Mouse (Mus musculus) neural tube, embryonic 12.5 days (tissue): ENCODE measurements around the gene Lipm. TPM values are rescaled to one million over a fixed set of nuclear protein-coding genes. Genes with fewer than 3 reads are reported as not detected.

Experiments
- ATAC-seq: fragments of 200-750 bp; cut with Nextera tagmentation; 2 replicates; pipeline ENCODE4 v1.8.0; 2017; ENCODE audit warnings: low read depth, mild to moderate bottlenecking, moderate TSS enrichment, moderate library complexity; ENCODE audit not compliant: low FRiP score
- H3K27ac ChIP-seq: fragments of 300-500 bp; sonication (generic); 2 replicates; pipeline ENCODE4 v1.5.1; 2016
- H3K27me3 ChIP-seq: fragments of 300-500 bp; sonication (generic); replicated peaks from 2 replicates; pipeline ENCODE4 v1.6.1; 2016; ENCODE audit warnings: mild to moderate bottlenecking
- H3K36me3 ChIP-seq: fragments of 300-500 bp; sonication (generic); 2 replicates; pipeline ENCODE4 v1.6.1; 2016; ENCODE audit warnings: mild to moderate bottlenecking
- H3K4me1 ChIP-seq: fragments of 300-500 bp; sonication (generic); 2 replicates; pipeline ENCODE4 v1.6.1; 2016
- H3K4me2 ChIP-seq: fragments of 300-500 bp; sonication (generic); replicated peaks from 2 replicates; pipeline ENCODE4 v1.6.1; 2016; ENCODE audit warnings: mild to moderate bottlenecking
- H3K4me3 ChIP-seq: fragments of 300-500 bp; sonication (generic); 2 replicates; pipeline ENCODE4 v1.5.1; 2016
- H3K9ac ChIP-seq: fragments of 300-500 bp; sonication (generic); 2 replicates; pipeline ENCODE4 v1.6.1; 2016; ENCODE audit warnings: mild to moderate bottlenecking
- H3K9me3 ChIP-seq: fragments of 300-500 bp; sonication (generic); 2 replicates; pipeline ENCODE4 v1.6.1; 2016; ENCODE audit warnings: mild to moderate bottlenecking
- WGBS: fragments of 180-500 bp; shearing (Covaris S2); methylation state at CpG from one replicate; pipeline ENCODE4 v1.1.7; 2016; 5-methylcytosine and 5-hydroxymethylcytosine counted together
- microRNA-seq: library from miRNA; unstranded; fragments of <30 nt; microRNA quantifications from one replicate; pipeline ENCODE4, GENCODE M21; 2017
- polyA plus RNA-seq: library from polyadenylated mRNA; unstranded; fragments of >200 nt; fragmentation: Nextera tagmentation; extraction: Ambion mirVana; gene quantifications from 2 replicates; pipeline ENCODE4 v1.2.1, GENCODE M21; 2016

Gene Lipm
- polyA plus RNA-seq, 1 experiment from 2014 or later, result not detected

GRCm38 (mm10) chr19:34171167-34171566 is 70.4 kb downstream of the Lipm start:
- H3K9ac ChIP-seq, result no peak overlapping the region
- H3K27me3 ChIP-seq, result no peaks in the 10 kb centered on the region
- no peaks in the 10 kb centered on the region for H3K4me1 ChIP-seq
- H3K27ac ChIP-seq, result no peak overlapping the region
- H3K4me2 ChIP-seq, result no peak overlapping the region
- ATAC-seq, result no peak
- no peaks in the 10 kb centered on the region for H3K9me3 ChIP-seq
- no peak overlapping the region for H3K4me3 ChIP-seq
- WGBS, result 73% methylated on average over 3 of the region's 3 CpGs
- H3K36me3 ChIP-seq, result no peaks in the 10 kb centered on the region

Small RNA genes lying within 50 kb of the gene (microRNA-seq; reads per million reads assigned to microRNA genes)
- not detected for gene Gm23334

Other genes starting within 250 kb of the Lipm start
- gene Lipf, start 139.7 kb upstream of the Lipm start, polyA plus RNA-seq, result not detected in 2 replicates
- not detected in 2 replicates for gene Lipk, start 92.6 kb upstream of the Lipm start, polyA plus RNA-seq
- gene Lipn, start 33.6 kb upstream of the Lipm start, polyA plus RNA-seq, result not detected in 2 replicates
- 0.19 and 0.20 TPM in 2 replicates for gene Ankrd22, start 65.1 kb downstream of the Lipm start, polyA plus RNA-seq
- 5.8 and 6.8 TPM in 2 replicates for gene Stambpl1, start 91.3 kb downstream of the Lipm start, polyA plus RNA-seq
- gene Acta2, start 154.7 kb downstream of the Lipm start, polyA plus RNA-seq, result 45.0 and 60.4 TPM in 2 replicates
- 0.24 and 0.75 TPM in 2 replicates for gene Fas, start 189.7 kb downstream of the Lipm start, polyA plus RNA-seq